Mouse (Mus musculus) G1E (cell line): ENCODE data around the gene Neurod6.

Experiments
- CTCF ChIP-seq: IDR thresholded peaks from 2 replicates; pipeline ENCODE4 v1.5.1; 2012; ENCODE audit warnings: low read depth, low read length, inconsistent platforms, mixed read lengths
- GATA1 ChIP-seq: IDR thresholded peaks from 2 replicates; pipeline ENCODE4 v1.6.1; 2012; ENCODE audit warnings: borderline replicate concordance, low read length, inconsistent platforms, mixed read lengths
- GATA2 ChIP-seq: IDR thresholded peaks from 2 replicates; pipeline ENCODE4 v1.6.1; 2012; ENCODE audit warnings: low read depth, low read length, inconsistent platforms, borderline replicate concordance
- TAL1 ChIP-seq: conservative IDR thresholded peaks from 2 replicates; pipeline ENCODE4 v1.6.1; 2012; ENCODE audit warnings: low read depth, low read length, inconsistent platforms, mixed read lengths

- no peak for TF ChIP-seq CTCF
- no peak for TF ChIP-seq GATA1
- no peak for TF ChIP-seq TAL1
- TF ChIP-seq GATA2: no peak
Measured at GRCm38 (mm10) chr6:55680974-55681373, at the start of gene Neurod6.
